ENCODE assay signal across 10 mouse cellular contexts in the genomic region with DNA sequence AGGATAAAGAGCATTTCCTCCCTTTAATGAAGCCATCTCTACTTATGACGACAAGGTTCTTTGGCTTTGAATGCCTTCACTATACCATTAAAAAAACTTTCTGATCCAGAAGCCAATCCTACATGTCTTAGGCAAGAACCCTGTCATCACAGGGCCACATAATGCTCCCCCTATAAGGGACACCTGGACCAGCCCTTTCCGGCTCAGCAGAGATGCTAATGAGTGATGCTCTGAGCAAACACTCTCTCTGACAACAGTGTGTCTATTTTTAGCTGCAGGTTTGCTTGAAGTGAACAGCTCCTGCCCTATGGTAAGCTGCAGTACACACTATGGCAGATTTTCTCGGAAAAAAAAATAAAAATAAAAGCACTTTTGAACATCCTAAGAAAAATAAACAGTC. TPM values are rescaled to one million over a fixed set of nuclear protein-coding genes. Genes with fewer than 3 reads are reported as not detected.
A peak's percentile ranks its signal among the peaks of the same experiment; 100 is the strongest.
DNase-seq lines count a peak whose midpoint lies in the region; ATAC-seq and TF ChIP-seq lines count a peak whose summit lies in the region.
"Had no signal": no experiment of that assay in that cellular context is flagged by ENCODE, and none has a peak within 500 bp of the region (broad histone marks: within the 10 kb centered on the region; RNA-seq: fewer than 3 reads in every experiment).

No protein-coding gene starts in this region.

- peak overlapping the region; percentile 68 for H3K9ac ChIP-seq in hindbrain, embryonic 13.5 days
- no peak overlapping the region for H3K9ac ChIP-seq in hindbrain, embryonic 11.5 days (ENCODE audit: low read depth, low read length)
- H3K9ac ChIP-seq in forebrain, postnatal 0 days: peak overlapping the region; percentile 51
- H3K9ac ChIP-seq in neural tube, embryonic 13.5 days: peak overlapping the region; percentile 68
- H3K9ac ChIP-seq: lung, embryonic 14.5 days had no signal

- peaks cover 39% of the 10 kb centered on the region for H3K4me1 ChIP-seq in hindbrain, embryonic 13.5 days (replicated peaks)
- H3K4me1 ChIP-seq in hindbrain, embryonic 11.5 days (replicated peaks; ENCODE audit: control insufficient read depth, insufficient read depth, low read length): no peaks in the 10 kb centered on the region; the same call in 1 of the 2 replicates
- H3K4me1 ChIP-seq in forebrain, postnatal 0 days (ENCODE audit: insufficient read depth): peaks cover 22% of the 10 kb centered on the region; the same call in 1 of the 2 replicates
- peaks cover 46% of the 10 kb centered on the region for H3K4me1 ChIP-seq in neural tube, embryonic 13.5 days (replicated peaks)

- peaks cover 3% of the 10 kb centered on the region; the same call in 1 of the 2 replicates for H3K36me3 ChIP-seq in hindbrain, embryonic 13.5 days
- no peaks in the 10 kb centered on the region for H3K36me3 ChIP-seq in hindbrain, embryonic 11.5 days (ENCODE audit: control insufficient read depth, insufficient read depth, low read length)
- no peaks in the 10 kb centered on the region for H3K36me3 ChIP-seq in forebrain, postnatal 0 days (ENCODE audit: insufficient read depth)
- no peaks in the 10 kb centered on the region for H3K36me3 ChIP-seq in neural tube, embryonic 13.5 days

- H3K9me3 ChIP-seq in hindbrain, embryonic 13.5 days: no peaks in the 10 kb centered on the region
- no peaks in the 10 kb centered on the region for H3K9me3 ChIP-seq in hindbrain, embryonic 11.5 days (ENCODE audit: control insufficient read depth, low read length)
- no peaks in the 10 kb centered on the region for H3K9me3 ChIP-seq in forebrain, postnatal 0 days (ENCODE audit: low read length)
- no peaks in the 10 kb centered on the region for H3K9me3 ChIP-seq in neural tube, embryonic 13.5 days

- H3K27me3 ChIP-seq in hindbrain, embryonic 13.5 days: no peaks in the 10 kb centered on the region
- no peaks in the 10 kb centered on the region for H3K27me3 ChIP-seq in hindbrain, embryonic 11.5 days (ENCODE audit: control insufficient read depth, insufficient read depth, low read length)
- no peaks in the 10 kb centered on the region for H3K27me3 ChIP-seq in forebrain, postnatal 0 days (ENCODE audit: insufficient read depth, low read length)
- no peaks in the 10 kb centered on the region for H3K27me3 ChIP-seq in neural tube, embryonic 13.5 days

- H3K27ac ChIP-seq in hindbrain, embryonic 13.5 days: peak overlapping the region; percentile 85
- no peak overlapping the region for H3K27ac ChIP-seq in hindbrain, embryonic 11.5 days (ENCODE audit: low read depth, low read length)
- H3K27ac ChIP-seq in forebrain, postnatal 0 days (ENCODE audit: low read depth, low read length): peak overlapping the region; percentile 41
- H3K27ac ChIP-seq in neural tube, embryonic 13.5 days (replicated peaks): peak overlapping the region; percentile 81

- no peak for TF ChIP-seq CTCF in forebrain, postnatal 0 days (IDR thresholded peaks at IDR 0.05; ENCODE audit: low read depth)

- peak overlapping the region; percentile 39 for H3K4me3 ChIP-seq in hindbrain, embryonic 13.5 days
- H3K4me3 ChIP-seq in hindbrain, embryonic 11.5 days (ENCODE audit: low read depth, low read length): no peak overlapping the region
- H3K4me3 ChIP-seq in forebrain, postnatal 0 days (ENCODE audit: low read depth, low read length): peak overlapping the region; percentile 41
- H3K4me3 ChIP-seq in neural tube, embryonic 13.5 days: peak overlapping the region; percentile 41

- 51% methylated on average over 3 of the region's 3 CpGs for WGBS in hindbrain, embryonic 13.5 days
- WGBS in hindbrain, embryonic 11.5 days: 74% methylated on average over 3 of the region's 3 CpGs
- WGBS in forebrain, postnatal 0 days: 38% methylated on average over 3 of the region's 3 CpGs
- 45% methylated on average over 3 of the region's 3 CpGs for WGBS in neural tube, embryonic 13.5 days

- no peak for DNase-seq in hindbrain, embryonic 11.5 days (ENCODE audit: low spot score)
- peak; percentile 51 for DNase-seq in cerebellum, adult 11 months
- DNase-seq in forebrain, postnatal 0 days: peak; percentile 54
- no peak for DNase-seq in Muller cell, postnatal 12 days (ENCODE audit: inconsistent ontology term)
- no peak for DNase-seq in kidney, adult 11 months
- DNase-seq in thymus, postnatal 36 days: no peak
- DNase-seq: heart, postnatal 10 days; lung, embryonic 14.5 days had no signal

- peak; percentile 64; the same call in 1 of the 2 replicates for ATAC-seq in hindbrain, embryonic 13.5 days (ENCODE audit: low FRiP score)
- no peak for ATAC-seq in hindbrain, embryonic 11.5 days (ENCODE audit: low FRiP score)
- ATAC-seq in forebrain, postnatal 0 days: peak; percentile 53
- ATAC-seq in neural tube, embryonic 13.5 days (ENCODE audit: low read depth): peak; percentile 49; the same call in 1 of the 2 replicates

- H3K4me2 ChIP-seq in hindbrain, embryonic 13.5 days: peak overlapping the region; percentile 56
- H3K4me2 ChIP-seq in hindbrain, embryonic 11.5 days (replicated peaks; ENCODE audit: low read depth, low read length): no peak overlapping the region
- H3K4me2 ChIP-seq in forebrain, postnatal 0 days (ENCODE audit: low read depth): peak overlapping the region; percentile 53
- peak overlapping the region; percentile 59 for H3K4me2 ChIP-seq in neural tube, embryonic 13.5 days

RNA-seq across cellular contexts. Expression of a gene that starts 43.9 kb away (rescaled TPM):
- 133 and 140 TPM in 2 replicates for polyA plus RNA-seq in hindbrain, embryonic 13.5 days (2015; fragmentation: Nextera tagmentation; extraction: Ambion mirVana)
- polyA plus RNA-seq in hindbrain, embryonic 11.5 days (2014; fragmentation: Nextera tagmentation; extraction: Ambion mirVana): 64.8 and 70.8 TPM in 2 replicates
- total RNA-seq in forebrain, postnatal 0 days (2014; rRNA removed): 320 and 369 TPM in 2 replicates
- 161 and 208 TPM in 2 replicates for polyA plus RNA-seq in forebrain, postnatal 0 days (2015; fragmentation: Nextera tagmentation; extraction: Ambion mirVana)
- 133 and 140 TPM in 2 replicates for polyA plus RNA-seq in neural tube, embryonic 13.5 days (2015; fragmentation: Nextera tagmentation; extraction: Ambion mirVana)

Comparison
In these comparisons a context has a peak if more than half of its experiments do, and no peak if none do; other contexts are left out.
1. DNase-seq: peak in cerebellum, adult 11 months (single experiment) and forebrain, postnatal 0 days (single experiment); none in hindbrain, embryonic 11.5 days (single experiment), Muller cell, postnatal 12 days (single experiment), kidney, adult 11 months (single experiment) and thymus, postnatal 36 days (0 of 2).